Mouse (Mus musculus): ENCODE data around the gene Anp32a.

- TF ChIP-seq CTCF (IDR thresholded peaks at IDR 0.05; ENCODE audit: low read depth) = no peak
- peak; percentile 97 for TF ChIP-seq EP300 (IDR thresholded peaks at IDR 0.05; ENCODE audit: low read depth)
These were observed at the start of gene Anp32a for GRCm38 (mm10) chr9:62341123-62341486.

Measured in heart, postnatal 0 days (tissue).